Mouse (Mus musculus) ES-Bruce4 (cell line): Measurements from ENCODE around the gene Pnp2.

Source experiments
- CTCF ChIP-seq: IDR thresholded peaks from one replicate; pipeline ENCODE4 v1.8.1; 2011; ENCODE audit warnings: low read depth, low read length
- EP300 ChIP-seq: IDR thresholded peaks from 2 replicates; pipeline ENCODE4 v1.6.1; 2011; ENCODE audit warnings: low read depth, low read length; ENCODE audit not compliant: insufficient read depth
- POLR2A ChIP-seq: IDR thresholded peaks from one replicate; pipeline ENCODE4 v1.8.1; 2011; ENCODE audit warnings: low read length; ENCODE audit not compliant: insufficient read depth

GRCm38 (mm10) chr14:50938940-50939339, 16.9 kb upstream of the Pnp2 start:
- no peak for TF ChIP-seq EP300
- no peak for TF ChIP-seq CTCF
- TF ChIP-seq POLR2A = no peak
